Mouse (Mus musculus) heart, adult 9 months (tissue): ENCODE data around the gene Map3k3.
"Not testable (repeated sequence)": the region's sequence is repeated elsewhere in the genome, so short reads cannot be mapped to it uniquely, and the experiment has no call there.

Experiments
- DNase-seq, 2 experiments: peaks; one replicate each; pipeline ENCODE4 v3.0.0; 2022; ENCODE audit warnings: low spot score in 2 of 2

The Map3k3 gene

GRCm38 (mm10) chr11:106083708-106084701, at the start of gene Map3k3:
TSS of gene Map3k3 (plus strand) at chr11:106084613.
- DNase-seq = peak; percentile 100

GRCm38 (mm10) chr11:106034986-106035385, 49.4 kb upstream of the Map3k3 start:
- DNase-seq = no peak

GRCm38 (mm10) chr11:106036548-106037417, 47.6 kb upstream of the Map3k3 start, which contains the start of gene Dcaf7:
TSS of gene Dcaf7 (plus strand) at chr11:106036872.
- peak; percentile 98 for DNase-seq

GRCm38 (mm10) chr11:106037418-106037751, 47.0 kb upstream of the Map3k3 start:
- no peak for DNase-seq

- DNase-seq = no peak
Measured at GRCm38 (mm10) chr11:106044349-106044748, 40.1 kb upstream of the Map3k3 start.

- DNase-seq = no peak
Measured at GRCm38 (mm10) chr11:106045256-106045655, 39.2 kb upstream of the Map3k3 start.

GRCm38 (mm10) chr11:106045780-106046179, 38.6 kb upstream of the Map3k3 start:
- no peak for DNase-seq

- DNase-seq = no peak
Measured at GRCm38 (mm10) chr11:106046584-106046983, 37.8 kb upstream of the Map3k3 start.

GRCm38 (mm10) chr11:106053921-106054320, 30.5 kb upstream of the Map3k3 start:
- DNase-seq = no peak

GRCm38 (mm10) chr11:106054600-106054999, 29.8 kb upstream of the Map3k3 start:
- no peak for DNase-seq

GRCm38 (mm10) chr11:106055341-106055740, 29.1 kb upstream of the Map3k3 start:
- no peak for DNase-seq

GRCm38 (mm10) chr11:106056819-106057491, 27.5 kb upstream of the Map3k3 start:
- no peak for DNase-seq

GRCm38 (mm10) chr11:106058020-106058419, 26.4 kb upstream of the Map3k3 start:
- DNase-seq = no peak

GRCm38 (mm10) chr11:106060549-106060948, 23.9 kb upstream of the Map3k3 start:
- DNase-seq = no peak

GRCm38 (mm10) chr11:106061311-106061710, 23.1 kb upstream of the Map3k3 start:
- no peak for DNase-seq

- no peak for DNase-seq
Measured at GRCm38 (mm10) chr11:106063756-106064155, 20.7 kb upstream of the Map3k3 start.

- no peak for DNase-seq
Measured at GRCm38 (mm10) chr11:106065073-106065922, 19.1 kb upstream of the Map3k3 start.

GRCm38 (mm10) chr11:106065923-106066571, 18.4 kb upstream of the Map3k3 start, which contains the start of gene Taco1:
TSS of gene Taco1 (plus strand) at chr11:106066061.
- DNase-seq = peak; percentile 90 to 94

GRCm38 (mm10) chr11:106066616-106067015, 17.8 kb upstream of the Map3k3 start:
- DNase-seq = not testable (repeated sequence)

GRCm38 (mm10) chr11:106073774-106074173, 10.6 kb upstream of the Map3k3 start:
- DNase-seq = no peak
